Mouse (Mus musculus) small intestine, adult 2 months (tissue): ENCODE results near the gene Gm37240.

ENCODE experiments used
- CTCF ChIP-seq: fragments of 200-500 bp; IDR thresholded peaks from 2 replicates; pipeline ENCODE4 v1.5.1; 2012; ENCODE audit warnings: low read depth, mild to moderate bottlenecking, control low read depth, inconsistent platforms, low read length, moderate library complexity, mixed read lengths; ENCODE audit not compliant: insufficient replicate concordance, insufficient read length; ENCODE audit errors: extremely low read depth
- POLR2A ChIP-seq: fragments of 200-500 bp; IDR thresholded peaks from 2 replicates; pipeline ENCODE4 v1.6.1; 2012; ENCODE audit warnings: low read depth, mild to moderate bottlenecking, control low read depth, inconsistent platforms, low read length, moderate library complexity

- TF ChIP-seq POLR2A (no peak), CTCF (no peak)
Measured at GRCm38 (mm10) chr3:85829047-85829446, 58.3 kb downstream of the Gm37240 start.
